Mouse (Mus musculus): ENCODE results near the gene Rccd1.

Rccd1 gene

GRCm38 (mm10) chr7:80260625-80261371 is 63.5 kb downstream of the Rccd1 start, which contains the start of gene Ngrn:
Gene Ngrn (plus strand): TSS chr7:80261215.
- peak; percentile 53 to 79 for DNase-seq (ENCODE audit: low spot score in 2 of 2)

- DNase-seq (ENCODE audit: low spot score in 2 of 2): no peak
These were observed 66.5 kb downstream of the Rccd1 start for GRCm38 (mm10) chr7:80257706-80258105.

GRCm38 (mm10) chr7:80255981-80256380 is 68.3 kb downstream of the Rccd1 start:
- no peak for DNase-seq (ENCODE audit: low spot score in 2 of 2)

GRCm38 (mm10) chr7:80252886-80253285 is 71.4 kb downstream of the Rccd1 start:
- DNase-seq (ENCODE audit: low spot score in 2 of 2): no peak

GRCm38 (mm10) chr7:80252437-80252836 is 71.8 kb downstream of the Rccd1 start:
- DNase-seq (ENCODE audit: low spot score in 2 of 2): no peak

GRCm38 (mm10) chr7:80246859-80247258 is 77.4 kb downstream of the Rccd1 start:
- no peak for DNase-seq (ENCODE audit: low spot score in 2 of 2)

- DNase-seq (ENCODE audit: low spot score in 2 of 2): peak; percentile 90 to 96
These were observed 78.0 kb downstream of the Rccd1 start, which contains the start of gene Ttll13 for GRCm38 (mm10) chr7:80246148-80246721. Gene Ttll13 (plus strand): TSS chr7:80246376.

GRCm38 (mm10) chr7:80244851-80245250 is 79.4 kb downstream of the Rccd1 start:
- DNase-seq (ENCODE audit: low spot score in 2 of 2): no peak

Measured in cerebellum, postnatal 4 days (tissue).